Mouse (Mus musculus) brown adipose tissue, adult 24 weeks (tissue): ENCODE data around the gene Sash1. TPM values are rescaled to one million over a fixed set of nuclear protein-coding genes. Genes with fewer than 3 reads are reported as not detected.
"Not testable (repeated sequence)": the region's sequence is repeated elsewhere in the genome, so short reads cannot be mapped to it uniquely, and the experiment has no call there.

ENCODE experiments used
- H3K27ac ChIP-seq: fragments of 200-500 bp; replicated peaks from 2 replicates; pipeline ENCODE4 v1.5.1; 2012; ENCODE audit warnings: low read depth, mild to moderate bottlenecking, low read length
- H3K4me1 ChIP-seq: fragments of 200-500 bp; 2 replicates; pipeline ENCODE4 v1.6.1; 2012; ENCODE audit warnings: low read length, mixed read lengths; ENCODE audit not compliant: control insufficient read depth, insufficient read depth, insufficient read length
- H3K4me3 ChIP-seq: fragments of 200-500 bp; 2 replicates; pipeline ENCODE4 v1.5.1; 2012; ENCODE audit warnings: low read depth, mild to moderate bottlenecking, low read length, moderate library complexity; ENCODE audit not compliant: insufficient read depth
- polyA plus RNA-seq: library from polyadenylated mRNA; stranded (reverse); fragments of >200 nt; gene quantifications from 2 replicates; pipeline ENCODE4 v1.2.4, GENCODE M21; 2012; ENCODE audit not compliant: missing spikeins, insufficient read depth, insufficient read length

Gene Sash1
- polyA plus RNA-seq, 1 experiment, result 18.2 TPM

GRCm38 (mm10) chr10:8749537-8749936 lies 136.3 kb downstream of the Sash1 start:
- no peak overlapping the region for H3K4me3 ChIP-seq
- no peak overlapping the region for H3K27ac ChIP-seq
- H3K4me1 ChIP-seq, result no peaks in the 10 kb centered on the region

GRCm38 (mm10) chr10:8747450-8748212 lies 138.2 kb downstream of the Sash1 start:
- H3K4me3 ChIP-seq, result no peak overlapping the region
- H3K27ac ChIP-seq, result no peak overlapping the region
- no peaks in the 10 kb centered on the region for H3K4me1 ChIP-seq

- Histone ChIP-seq H3K4me1 (no peaks in the 10 kb centered on the region), H3K27ac (no peak overlapping the region), H3K4me3 (no peak overlapping the region)
These were observed 139.7 kb downstream of the Sash1 start for GRCm38 (mm10) chr10:8746082-8746696.

- H3K27ac ChIP-seq, result no peak overlapping the region
These were observed 143.0 kb downstream of the Sash1 start for GRCm38 (mm10) chr10:8742872-8743271.

GRCm38 (mm10) chr10:8741505-8741904 lies 144.4 kb downstream of the Sash1 start:
- H3K27ac ChIP-seq, result no peak overlapping the region

More at GRCm38 (mm10) chr10:8742872-8743271, 143.0 kb downstream of the Sash1 start:
- H3K4me3 ChIP-seq, result no peak overlapping the region
- H3K4me1 ChIP-seq, result no peaks in the 10 kb centered on the region

GRCm38 (mm10) chr10:8740797-8741196 lies 145.1 kb downstream of the Sash1 start:
- no peak overlapping the region for H3K4me3 ChIP-seq
- peaks cover 2% of the 10 kb centered on the region; the same call in 1 of the 2 replicates for H3K4me1 ChIP-seq
- no peak overlapping the region for H3K27ac ChIP-seq

More at GRCm38 (mm10) chr10:8741505-8741904, 144.4 kb downstream of the Sash1 start:
- Histone ChIP-seq H3K4me1 (peaks cover 2% of the 10 kb centered on the region; the same call in 1 of the 2 replicates), H3K4me3 (no peak overlapping the region)

GRCm38 (mm10) chr10:8729387-8730337 lies 156.2 kb downstream of the Sash1 start:
- H3K4me1 ChIP-seq, result no peaks in the 10 kb centered on the region
- H3K4me3 ChIP-seq, result no peak overlapping the region
- H3K27ac ChIP-seq, result no peak overlapping the region

- H3K4me3 ChIP-seq, result no peak overlapping the region
- H3K4me1 ChIP-seq, result no peaks in the 10 kb centered on the region
- H3K27ac ChIP-seq, result no peak overlapping the region
These were observed 166.5 kb downstream of the Sash1 start for GRCm38 (mm10) chr10:8719345-8719744.

GRCm38 (mm10) chr10:8718831-8719230 lies 167.0 kb downstream of the Sash1 start:
- Histone ChIP-seq H3K4me3 (no peak overlapping the region), H3K27ac (no peak overlapping the region), H3K4me1 (no peaks in the 10 kb centered on the region)

GRCm38 (mm10) chr10:8717171-8717570 lies 168.7 kb downstream of the Sash1 start:
- H3K4me1 ChIP-seq, result no peaks in the 10 kb centered on the region
- H3K27ac ChIP-seq, result no peak overlapping the region
- no peak overlapping the region for H3K4me3 ChIP-seq

GRCm38 (mm10) chr10:8715679-8716284 lies 170.1 kb downstream of the Sash1 start:
- Histone ChIP-seq H3K27ac (no peak overlapping the region), H3K4me1 (no peaks in the 10 kb centered on the region), H3K4me3 (no peak overlapping the region)

- not testable (repeated sequence) for H3K4me1 ChIP-seq, H3K4me3 ChIP-seq, H3K27ac ChIP-seq
These were observed 189.2 kb downstream of the Sash1 start for GRCm38 (mm10) chr10:8696636-8697035.

GRCm38 (mm10) chr10:8693996-8694500 lies 191.8 kb downstream of the Sash1 start:
- Histone ChIP-seq H3K4me1 (no peaks in the 10 kb centered on the region), H3K4me3 (no peak overlapping the region), H3K27ac (no peak overlapping the region)

GRCm38 (mm10) chr10:8693561-8693960 lies 192.3 kb downstream of the Sash1 start:
- H3K27ac ChIP-seq, result no peak overlapping the region
- no peak overlapping the region for H3K4me3 ChIP-seq
- no peaks in the 10 kb centered on the region for H3K4me1 ChIP-seq
